Mouse (Mus musculus) liver, postnatal 0 days (tissue): ENCODE data around the gene E030030I06Rik. TPM values are rescaled to one million over a fixed set of nuclear protein-coding genes. Genes with fewer than 3 reads are reported as not detected.
A peak's percentile ranks its signal among the peaks of the same experiment; 100 is the strongest.
"Not testable (repeated sequence)": the region's sequence is repeated elsewhere in the genome, so short reads cannot be mapped to it uniquely, and the experiment has no call there.

Experiments used
- ATAC-seq: fragments of 200-750 bp; cut with Nextera tagmentation; 2 replicates; pipeline ENCODE4 v1.8.0; 2017; ENCODE audit warnings: mild to moderate bottlenecking, moderate library complexity
- DNase-seq: peaks from one replicate; pipeline ENCODE4 v3.0.0-alpha.2; 2016
- H3K27ac ChIP-seq: fragments of 300-500 bp; sonication (generic); 2 replicates; pipeline ENCODE4 v1.5.1; 2014; ENCODE audit warnings: antibody characterized with exemption, moderate library complexity, mild to moderate bottlenecking, low read depth
- H3K27me3 ChIP-seq: fragments of 300-500 bp; sonication (generic); 2 replicates; pipeline ENCODE4 v1.6.1; 2014; ENCODE audit warnings: low read length, control low read depth, mixed read lengths; ENCODE audit not compliant: insufficient read depth
- H3K36me3 ChIP-seq: fragments of 300-500 bp; sonication (generic); replicated peaks from 2 replicates; pipeline ENCODE4 v1.6.1; 2014; ENCODE audit warnings: mild to moderate bottlenecking, control low read depth, low read length, moderate library complexity, mixed read lengths; ENCODE audit not compliant: insufficient read depth
- H3K4me1 ChIP-seq: fragments of 300-500 bp; sonication (generic); 2 replicates; pipeline ENCODE4 v1.6.1; 2014; ENCODE audit warnings: antibody characterized with exemption, mild to moderate bottlenecking, control low read depth; ENCODE audit not compliant: insufficient read depth
- H3K4me2 ChIP-seq: fragments of 300-500 bp; sonication (generic); 2 replicates; pipeline ENCODE4 v1.6.1; 2014; ENCODE audit warnings: low read depth, mild to moderate bottlenecking, low read length, moderate library complexity, mixed read lengths
- H3K4me3 ChIP-seq: fragments of 300-500 bp; sonication (generic); 2 replicates; pipeline ENCODE4 v1.5.1; 2014; ENCODE audit warnings: low read depth, low read length
- H3K9ac ChIP-seq: fragments of 300-500 bp; sonication (generic); replicated peaks from 2 replicates; pipeline ENCODE4 v1.6.1; 2014; ENCODE audit warnings: mild to moderate bottlenecking, moderate library complexity
- H3K9me3 ChIP-seq: fragments of 300-500 bp; sonication (generic); 2 replicates; pipeline ENCODE4 v1.6.1; 2016; ENCODE audit warnings: mild to moderate bottlenecking, control low read depth, low read length, mixed read lengths
- CTCF ChIP-seq: sonication (generic); IDR thresholded peaks from 2 replicates; pipeline ENCODE4 v1.5.1; 2016; ENCODE audit warnings: antibody characterized with exemption, low read depth
- EP300 ChIP-seq: IDR thresholded peaks from 2 replicates; pipeline ENCODE4 v1.6.1; 2016; ENCODE audit warnings: antibody characterized with exemption, low read depth, mild to moderate bottlenecking
- WGBS: fragments of 180-500 bp; shearing (Covaris S2); extraction: QIAGEN DNeasy Blood & Tissue Kit; methylation state at CpG from one replicate; pipeline ENCODE4 v1.1.7; 2014; ENCODE audit not compliant: insufficient replicate concordance; 5-methylcytosine and 5-hydroxymethylcytosine counted together
- polyA plus RNA-seq: library from polyadenylated mRNA; unstranded; fragments of >200 nt; fragmentation: Nextera tagmentation; extraction: Ambion mirVana; gene quantifications from 2 replicates; pipeline ENCODE4 v1.2.1, GENCODE M21; 2015

E030030I06Rik gene
- polyA plus RNA-seq, 1 experiment from 2014 or later, result 8.2 TPM

GRCm38 (mm10) chr10:22074531-22074930 lies 74.5 kb downstream of the E030030I06Rik start:
- H3K4me1 ChIP-seq, result no peaks in the 10 kb centered on the region
- ATAC-seq (no peak), DNase-seq (no peak)
- TF ChIP-seq CTCF (no peak), EP300 (no peak)
- H3K36me3 ChIP-seq, result no peaks in the 10 kb centered on the region
- 37% methylated on average over 2 of the region's 2 CpGs for WGBS
- H3K9me3 ChIP-seq, result no peaks in the 10 kb centered on the region
- H3K4me3 ChIP-seq, result no peak overlapping the region
- H3K27me3 ChIP-seq, result no peaks in the 10 kb centered on the region
- no peak overlapping the region for H3K27ac ChIP-seq
- H3K9ac ChIP-seq, result no peak overlapping the region
- H3K4me2 ChIP-seq, result no peak overlapping the region

DNA sequence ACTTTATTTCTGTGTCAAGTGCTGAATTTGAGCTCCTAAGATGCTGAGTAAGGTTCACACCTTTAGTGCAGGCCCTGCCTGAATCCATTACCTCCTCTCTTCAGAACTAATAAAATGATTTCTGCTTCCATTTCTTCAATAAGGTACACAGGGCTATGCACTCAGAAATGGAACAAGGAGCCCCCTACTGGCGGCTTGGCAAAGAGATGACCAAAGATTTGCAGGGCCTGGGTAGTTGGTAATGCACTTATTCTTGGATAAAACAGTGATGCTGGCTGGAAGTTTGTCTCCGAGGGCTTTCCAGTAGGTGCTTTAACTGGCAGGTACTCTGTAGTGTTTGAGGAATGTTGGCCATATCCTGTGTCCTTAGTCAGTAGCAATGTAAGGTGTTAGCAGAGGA lies 76.3 kb downstream of the E030030I06Rik start:
- ATAC-seq (no peak), DNase-seq (no peak)
- H3K27me3 ChIP-seq, result no peaks in the 10 kb centered on the region
- H3K27ac ChIP-seq, result no peak overlapping the region
- H3K4me3 ChIP-seq, result no peak overlapping the region
- no peaks in the 10 kb centered on the region for H3K4me1 ChIP-seq
- no peak overlapping the region for H3K4me2 ChIP-seq
- no peak overlapping the region for H3K9ac ChIP-seq
- WGBS, result 53% methylated on average over 2 of the region's 2 CpGs
- no peaks in the 10 kb centered on the region for H3K9me3 ChIP-seq
- peak; percentile 34 for TF ChIP-seq CTCF
- TF ChIP-seq EP300, result no peak
- H3K36me3 ChIP-seq, result no peaks in the 10 kb centered on the region

- no peak overlapping the region for H3K4me3 ChIP-seq
- H3K27ac ChIP-seq, result no peak overlapping the region
- H3K4me1 ChIP-seq, result no peaks in the 10 kb centered on the region
- no peak overlapping the region for H3K4me2 ChIP-seq
- H3K36me3 ChIP-seq, result no peaks in the 10 kb centered on the region
- DNase-seq (no peak), ATAC-seq (no peak)
- no peaks in the 10 kb centered on the region for H3K9me3 ChIP-seq
- TF ChIP-seq CTCF (no peak), EP300 (no peak)
- WGBS, result 50% methylated on average over 4 of the region's 4 CpGs
- no peaks in the 10 kb centered on the region for H3K27me3 ChIP-seq
- H3K9ac ChIP-seq, result no peak overlapping the region
Observed at GRCm38 (mm10) chr10:22070576-22070975, 78.5 kb downstream of the E030030I06Rik start.

DNA sequence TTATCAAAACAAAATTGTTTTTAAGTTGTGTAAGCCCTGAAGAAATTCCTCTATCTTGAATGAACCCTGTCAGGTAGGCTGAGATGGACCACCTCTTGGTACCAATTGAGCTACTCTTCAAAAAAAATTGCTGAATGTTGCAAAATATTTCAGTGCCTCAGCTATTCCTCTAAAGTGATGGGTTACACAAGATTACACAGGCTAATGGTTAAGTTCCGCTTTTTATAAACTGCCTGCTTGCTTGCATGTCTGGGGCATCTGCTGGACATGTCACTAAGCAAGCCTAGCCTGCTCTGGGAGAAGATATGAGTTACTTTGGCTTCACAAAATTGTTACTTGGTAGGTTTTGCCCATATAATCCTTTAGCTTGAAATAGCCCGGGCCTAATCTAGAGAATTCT lies 78.9 kb downstream of the E030030I06Rik start:
- Histone ChIP-seq H3K4me3 (no peak overlapping the region), H3K9ac (no peak overlapping the region), H3K36me3 (no peaks in the 10 kb centered on the region), H3K27me3 (no peaks in the 10 kb centered on the region), H3K4me1 (no peaks in the 10 kb centered on the region), H3K27ac (no peak overlapping the region), H3K9me3 (no peaks in the 10 kb centered on the region), H3K4me2 (no peak overlapping the region)
- DNase-seq (no peak), ATAC-seq (no peak)
- WGBS, result 59% methylated on average over 2 of the region's 2 CpGs
- TF ChIP-seq CTCF (no peak), EP300 (no peak)

DNA sequence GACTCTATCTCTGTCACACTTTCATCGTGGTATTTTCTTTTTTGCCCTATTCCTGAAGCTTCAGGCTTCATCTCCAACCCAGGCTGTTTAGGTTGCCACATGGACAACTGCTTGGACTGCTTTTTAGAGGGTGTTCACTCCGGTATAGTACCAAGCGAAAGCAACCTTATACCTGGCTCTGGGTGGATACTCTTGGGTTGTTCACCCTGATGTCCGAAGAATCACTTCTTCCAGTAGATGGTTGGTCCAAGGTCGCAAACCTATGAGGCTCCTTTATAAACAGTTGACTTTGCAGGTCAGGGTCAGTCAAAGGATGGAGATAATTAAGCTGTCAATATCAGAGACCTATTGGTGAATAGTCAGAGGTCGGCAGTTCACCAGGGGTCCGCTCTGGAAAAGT lies 81.1 kb downstream of the E030030I06Rik start, which contains the start of gene 4930444G20Rik:
Gene 4930444G20Rik (minus strand): TSS at position 101 of the 400 bp plus-strand sequence.
- not testable (repeated sequence) for H3K4me1 ChIP-seq, H3K27me3 ChIP-seq, H3K4me2 ChIP-seq, H3K9ac ChIP-seq, H3K27ac ChIP-seq, H3K4me3 ChIP-seq, DNase-seq, H3K9me3 ChIP-seq, H3K36me3 ChIP-seq, ATAC-seq
- 81% methylated on average over 7 of the region's 7 CpGs for WGBS

Other genes starting within 250 kb of the E030030I06Rik start
- not detected in 2 replicates for gene 4930444G20Rik, start 81.2 kb downstream of the E030030I06Rik start, polyA plus RNA-seq
- gene Raet1e, start 9.3 kb upstream of the E030030I06Rik start, polyA plus RNA-seq, result 2.1 and 2.8 TPM in 2 replicates
- not detected in 2 replicates for gene H60b, start 9.3 kb upstream of the E030030I06Rik start, polyA plus RNA-seq
- 14.8 and 18.4 TPM in 2 replicates for gene Raet1d, start 211.3 kb upstream of the E030030I06Rik start, polyA plus RNA-seq